Mouse (Mus musculus): Measurements from ENCODE around the gene Lrp4. TPM values are rescaled to one million over a fixed set of nuclear protein-coding genes. Genes with fewer than 3 reads are reported as not detected.
"Not testable (repeated sequence)": the region's sequence is repeated elsewhere in the genome, so short reads cannot be mapped to it uniquely, and the experiment has no call there.

Gene Lrp4
- polyA plus RNA-seq, 1 experiment from 2014 or later: 7.6 TPM

DNA sequence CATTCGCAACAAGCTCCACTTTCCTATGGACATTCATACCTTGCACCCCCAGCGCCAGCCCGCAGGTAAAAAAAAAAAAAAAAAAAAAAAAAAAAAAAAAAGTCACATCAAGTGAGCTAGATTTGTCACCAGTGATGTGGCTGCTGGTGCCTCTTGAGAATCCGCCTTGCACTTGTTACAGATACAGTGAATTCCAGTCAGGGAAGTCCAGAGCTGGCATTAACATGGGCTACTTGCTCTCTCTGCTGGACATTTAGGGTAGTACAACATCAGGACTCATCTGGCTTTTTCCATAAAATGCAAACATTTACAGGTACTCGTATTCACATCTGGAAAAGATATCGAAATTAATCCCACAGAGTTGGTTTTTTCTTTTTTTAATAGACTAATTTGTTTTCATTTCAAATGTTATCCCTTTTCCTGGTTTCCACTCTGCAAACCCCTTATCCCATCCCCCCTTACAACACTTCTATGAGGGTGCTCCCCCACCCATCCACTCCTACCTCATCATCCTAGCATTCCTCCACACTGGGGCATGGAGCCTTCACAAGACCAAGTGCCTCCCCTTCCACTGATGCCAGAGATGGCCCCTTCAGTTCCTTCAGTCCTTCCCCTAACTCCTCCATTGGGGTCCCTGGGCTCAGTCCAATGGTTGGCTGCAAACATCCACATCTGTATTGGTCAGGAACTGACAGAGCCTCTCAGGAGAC, 23.6 kb downstream of the Lrp4 start:
- H3K4me2 ChIP-seq: no peak overlapping the region
- peak; percentile 91 for DNase-seq
- peak; percentile 80 for ATAC-seq (ENCODE audit: insufficient read depth)
- no peak overlapping the region for H3K4me3 ChIP-seq (ENCODE audit: low read depth, low read length)
- 57% methylated on average over 6 of the region's 6 CpGs for WGBS
- peak; percentile 82 for TF ChIP-seq CTCF (IDR thresholded peaks at IDR 0.05; ENCODE audit: low read depth)
- H3K9me3 ChIP-seq (ENCODE audit: low read depth, low read length): no peaks in the 10 kb centered on the region
- peaks cover 86% of the 10 kb centered on the region for H3K36me3 ChIP-seq (ENCODE audit: insufficient read depth)
- H3K27me3 ChIP-seq (ENCODE audit: insufficient read depth, low read length): no peaks in the 10 kb centered on the region
- H3K9ac ChIP-seq: no peak overlapping the region
- H3K27ac ChIP-seq (ENCODE audit: low read depth): no peak overlapping the region
- H3K4me1 ChIP-seq (ENCODE audit: insufficient read depth): no peaks in the 10 kb centered on the region

GRCm38 (mm10) chr2:91484698-91485097, 27.4 kb downstream of the Lrp4 start:
- 79% methylated on average over 4 of the region's 4 CpGs for WGBS
- Histone ChIP-seq H3K9ac (no peak overlapping the region), H3K27ac (ENCODE audit: low read depth) (no peak overlapping the region), H3K27me3 (ENCODE audit: insufficient read depth, low read length) (no peaks in the 10 kb centered on the region), H3K4me2 (no peak overlapping the region), H3K36me3 (ENCODE audit: insufficient read depth) (peaks cover 85% of the 10 kb centered on the region), H3K4me3 (ENCODE audit: low read depth, low read length) (no peak overlapping the region), H3K4me1 (ENCODE audit: insufficient read depth) (no peaks in the 10 kb centered on the region), H3K9me3 (ENCODE audit: low read depth, low read length) (no peaks in the 10 kb centered on the region)
- ATAC-seq (ENCODE audit: insufficient read depth) (no peak), DNase-seq (no peak)
- no peak for TF ChIP-seq CTCF (IDR thresholded peaks at IDR 0.05; ENCODE audit: low read depth)

DNA sequence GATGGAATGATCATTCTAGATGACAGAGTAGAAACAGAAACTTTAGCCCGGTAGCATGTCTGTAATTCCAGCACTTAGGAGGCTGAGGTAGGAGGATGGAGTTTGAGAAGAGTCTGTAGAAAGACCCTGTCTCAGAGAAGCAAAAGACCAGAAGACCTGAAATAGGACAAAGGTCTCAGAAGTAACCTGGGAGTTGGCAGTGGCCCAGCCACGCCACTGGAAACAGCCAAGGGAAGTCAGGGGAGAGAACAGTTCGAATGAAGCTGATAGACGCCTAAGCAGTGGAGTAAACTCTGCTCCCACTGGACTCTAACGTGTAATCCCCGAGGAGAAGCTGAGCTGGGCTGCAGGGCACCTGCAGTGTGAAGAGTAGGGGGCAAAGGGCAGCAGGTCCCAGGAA, 27.9 kb downstream of the Lrp4 start:
- TF ChIP-seq CTCF (IDR thresholded peaks at IDR 0.05; ENCODE audit: low read depth): no peak
- Histone ChIP-seq H3K4me3 (ENCODE audit: low read depth, low read length) (no peak overlapping the region), H3K9ac (no peak overlapping the region), H3K27me3 (ENCODE audit: insufficient read depth, low read length) (no peaks in the 10 kb centered on the region), H3K4me2 (no peak overlapping the region), H3K4me1 (ENCODE audit: insufficient read depth) (no peaks in the 10 kb centered on the region), H3K36me3 (ENCODE audit: insufficient read depth) (peaks cover 85% of the 10 kb centered on the region), H3K9me3 (ENCODE audit: low read depth, low read length) (no peaks in the 10 kb centered on the region), H3K27ac (ENCODE audit: low read depth) (no peak overlapping the region)
- WGBS: 79% methylated on average over 6 of the region's 6 CpGs
- DNase-seq (no peak), ATAC-seq (ENCODE audit: insufficient read depth) (no peak)

DNA sequence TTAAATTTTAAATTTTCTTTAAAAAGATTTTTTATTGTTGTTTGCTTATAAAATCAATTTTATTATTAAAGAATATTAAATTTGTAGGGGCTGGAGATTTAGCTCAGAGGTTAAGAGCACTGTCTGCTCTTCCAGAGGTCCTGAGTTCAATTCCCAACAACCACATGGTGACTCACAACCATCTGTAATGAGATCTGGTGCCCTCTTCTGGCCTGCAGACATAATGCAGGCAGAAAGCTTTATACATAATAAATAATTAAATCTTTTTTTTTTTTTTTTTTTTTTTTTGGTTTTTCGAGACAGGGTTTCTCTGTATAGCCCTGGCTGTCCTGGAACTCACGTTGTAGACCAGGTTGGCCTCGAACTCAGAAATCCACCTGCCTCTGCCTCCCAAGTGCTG, 30.0 kb downstream of the Lrp4 start:
- H3K4me2 ChIP-seq; H3K27ac ChIP-seq (ENCODE audit: low read depth); DNase-seq; H3K9ac ChIP-seq; H3K4me1 ChIP-seq (ENCODE audit: insufficient read depth); H3K27me3 ChIP-seq (ENCODE audit: insufficient read depth, low read length); H3K9me3 ChIP-seq (ENCODE audit: low read depth, low read length); ATAC-seq (ENCODE audit: insufficient read depth); H3K4me3 ChIP-seq (ENCODE audit: low read depth, low read length): not testable (repeated sequence)
- peak; percentile 58 for TF ChIP-seq CTCF (IDR thresholded peaks at IDR 0.05; ENCODE audit: low read depth)
- WGBS: 50% methylated on average over 3 of the region's 3 CpGs
- H3K36me3 ChIP-seq (ENCODE audit: insufficient read depth): peaks cover 86% of the 10 kb centered on the region

DNA sequence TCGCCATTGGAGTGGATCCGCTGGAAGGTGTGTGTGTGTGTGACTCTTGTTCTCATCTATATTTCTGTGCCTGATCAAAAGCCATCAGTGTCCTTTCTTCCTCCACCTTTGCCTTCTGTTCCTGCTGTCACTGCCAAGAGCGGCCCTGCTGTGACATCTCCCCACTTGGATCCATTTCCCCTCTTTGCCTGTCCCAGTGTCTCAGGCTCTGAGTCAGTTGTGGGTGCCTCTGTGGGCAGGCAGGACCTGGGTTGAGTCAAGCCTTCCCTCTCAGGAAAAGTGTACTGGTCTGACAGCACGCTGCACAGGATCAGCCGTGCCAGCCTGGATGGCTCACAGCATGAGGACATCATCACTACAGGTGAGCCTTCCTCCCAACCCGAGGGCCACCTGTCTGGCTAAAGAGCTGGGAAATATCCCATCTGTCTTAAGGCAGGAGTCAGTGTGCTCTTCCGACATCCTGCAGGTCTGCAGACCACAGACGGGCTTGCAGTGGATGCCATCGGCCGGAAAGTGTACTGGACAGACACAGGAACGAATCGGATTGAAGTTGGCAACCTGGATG, 34.8 kb downstream of the Lrp4 start:
- no peak overlapping the region for H3K9ac ChIP-seq
- TF ChIP-seq CTCF (IDR thresholded peaks at IDR 0.05; ENCODE audit: low read depth): no peak
- DNase-seq (no peak), ATAC-seq (ENCODE audit: insufficient read depth) (no peak)
- peaks cover 90% of the 10 kb centered on the region for H3K36me3 ChIP-seq (ENCODE audit: insufficient read depth)
- no peak overlapping the region for H3K27ac ChIP-seq (ENCODE audit: low read depth)
- H3K4me3 ChIP-seq (ENCODE audit: low read depth, low read length): no peak overlapping the region
- H3K9me3 ChIP-seq (ENCODE audit: low read depth, low read length): no peaks in the 10 kb centered on the region
- 93% methylated on average over 12 of the region's 12 CpGs for WGBS
- H3K4me1 ChIP-seq (ENCODE audit: insufficient read depth): no peaks in the 10 kb centered on the region
- H3K27me3 ChIP-seq (ENCODE audit: insufficient read depth, low read length): no peaks in the 10 kb centered on the region
- H3K4me2 ChIP-seq: no peak overlapping the region

- Histone ChIP-seq H3K27me3 (ENCODE audit: insufficient read depth, low read length) (no peaks in the 10 kb centered on the region), H3K9ac (no peak overlapping the region), H3K4me2 (no peak overlapping the region), H3K9me3 (ENCODE audit: low read depth, low read length) (no peaks in the 10 kb centered on the region), H3K27ac (ENCODE audit: low read depth) (no peak overlapping the region), H3K36me3 (ENCODE audit: insufficient read depth) (peaks cover 92% of the 10 kb centered on the region), H3K4me3 (ENCODE audit: low read depth, low read length) (no peak overlapping the region), H3K4me1 (ENCODE audit: insufficient read depth) (no peaks in the 10 kb centered on the region)
- WGBS: 94% methylated on average over 9 of the region's 9 CpGs
- no peak for ATAC-seq (ENCODE audit: insufficient read depth)
- no peak for TF ChIP-seq CTCF (IDR thresholded peaks at IDR 0.05; ENCODE audit: low read depth)
- DNase-seq: no peak
These were observed 36.7 kb downstream of the Lrp4 start for GRCm38 (mm10) chr2:91493981-91494380.

DNA sequence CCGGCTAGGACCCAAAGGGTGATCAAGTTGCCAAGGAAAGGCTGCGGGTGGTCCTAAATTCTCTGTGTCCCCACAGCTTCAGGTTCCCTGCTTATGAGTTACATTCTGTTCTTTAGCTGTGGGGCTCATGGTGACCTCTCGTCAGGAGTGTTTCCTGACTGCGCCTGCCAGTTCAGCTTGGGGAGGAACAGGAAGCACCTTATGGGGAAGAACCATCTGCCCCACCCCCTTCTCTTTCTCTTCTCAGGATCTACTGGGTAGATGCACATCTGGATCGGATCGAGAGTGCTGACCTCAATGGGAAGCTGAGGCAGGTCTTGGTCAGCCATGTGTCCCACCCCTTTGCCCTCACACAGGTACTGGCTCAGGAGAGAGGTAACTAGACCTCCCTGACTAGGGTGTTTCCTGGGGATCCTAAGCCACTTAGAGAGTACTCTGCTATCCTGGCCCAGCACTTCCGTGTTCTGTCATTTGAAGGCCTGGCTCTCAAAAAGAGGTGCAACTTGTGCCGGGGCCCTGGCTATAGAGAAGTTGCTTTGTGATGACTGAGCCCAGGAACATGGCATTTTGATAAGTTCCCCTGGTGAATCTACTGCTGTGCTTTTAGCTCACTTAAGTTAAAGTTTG, 40.9 kb downstream of the Lrp4 start:
- no peak for DNase-seq
- no peak overlapping the region for H3K4me2 ChIP-seq
- no peaks in the 10 kb centered on the region for H3K4me1 ChIP-seq (ENCODE audit: insufficient read depth)
- no peak overlapping the region for H3K9ac ChIP-seq
- no peak overlapping the region for H3K4me3 ChIP-seq (ENCODE audit: low read depth, low read length)
- H3K36me3 ChIP-seq (ENCODE audit: insufficient read depth): peaks cover 89% of the 10 kb centered on the region
- H3K27ac ChIP-seq (ENCODE audit: low read depth): no peak overlapping the region
- ATAC-seq (ENCODE audit: insufficient read depth): no peak
- H3K27me3 ChIP-seq (ENCODE audit: insufficient read depth, low read length): no peaks in the 10 kb centered on the region
- TF ChIP-seq CTCF (IDR thresholded peaks at IDR 0.05; ENCODE audit: low read depth): no peak
- 87% methylated on average over 8 of the region's 8 CpGs for WGBS
- no peaks in the 10 kb centered on the region for H3K9me3 ChIP-seq (ENCODE audit: low read depth, low read length)
